Mouse (Mus musculus): ENCODE data around the gene Ndn.

DNA sequence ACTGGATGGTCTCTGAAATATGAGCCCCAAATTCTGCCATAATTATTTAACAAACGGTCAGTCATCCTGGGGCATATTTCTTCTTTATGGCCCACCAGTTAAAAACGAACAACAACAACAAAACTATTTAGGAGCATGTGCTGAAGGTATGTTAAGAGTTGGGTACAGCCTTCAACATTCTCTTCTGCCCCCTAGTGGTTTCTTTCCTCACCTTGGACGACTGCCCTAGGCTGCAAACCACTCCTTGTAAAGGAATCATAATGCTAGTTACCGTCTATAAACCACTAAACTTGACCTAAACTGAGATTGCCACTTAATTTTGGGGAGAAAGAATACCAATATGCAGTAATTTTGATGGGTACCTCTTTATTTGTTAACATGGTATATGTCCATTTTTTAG is 29.3 kb downstream of the Ndn start:
- TF ChIP-seq CTCF (IDR thresholded peaks at IDR 0.05; ENCODE audit: low read depth) (peak; percentile 41), EP300 (IDR thresholded peaks at IDR 0.05; ENCODE audit: low read depth) (no peak)
